Mouse (Mus musculus) kidney, adult 2 months (tissue): ENCODE measurements around the gene Fam229a. TPM values are rescaled to one million over a fixed set of nuclear protein-coding genes. Genes with fewer than 3 reads are reported as not detected.

Source experiments
- DNase-seq: peaks from one replicate; pipeline ENCODE4 v3.0.0; 2021
- H3K27ac ChIP-seq: fragments of 200-500 bp; 2 replicates; pipeline ENCODE4 v1.5.1; 2012; ENCODE audit warnings: low read depth, low read length, control low read depth, inconsistent platforms; ENCODE audit not compliant: insufficient read depth
- H3K27me3 ChIP-seq: fragments of 200-500 bp; replicated peaks from 2 replicates; pipeline ENCODE4 v1.6.1; 2012; ENCODE audit warnings: mild to moderate bottlenecking, moderate library complexity, low read length, inconsistent platforms; ENCODE audit not compliant: control insufficient read depth, insufficient read depth
- H3K36me3 ChIP-seq: fragments of 200-500 bp; 2 replicates; pipeline ENCODE4 v1.6.1; 2012; ENCODE audit warnings: mild to moderate bottlenecking, moderate library complexity, low read length, inconsistent platforms; ENCODE audit not compliant: control insufficient read depth, insufficient read depth
- H3K4me1 ChIP-seq: fragments of 200-500 bp; 2 replicates; pipeline ENCODE4 v1.6.1; 2011; ENCODE audit warnings: low read length; ENCODE audit not compliant: control insufficient read depth, insufficient read depth
- H3K4me3 ChIP-seq: fragments of 200-500 bp; 2 replicates; pipeline ENCODE4 v1.5.1; 2011; ENCODE audit warnings: mild to moderate bottlenecking, low read depth, low read length, control low read depth; ENCODE audit not compliant: insufficient read depth
- CTCF ChIP-seq: fragments of 200-500 bp; conservative IDR thresholded peaks from 2 replicates; pipeline ENCODE4 v1.5.1; 2011; ENCODE audit warnings: low read depth, mild to moderate bottlenecking, control low read depth, low read length, moderate library complexity, mixed read lengths; ENCODE audit not compliant: insufficient read depth, insufficient read length
- POLR2A ChIP-seq: fragments of 200-500 bp; IDR thresholded peaks from one replicate; pipeline ENCODE4 v1.6.1; 2011; ENCODE audit warnings: low read depth, low read length, control low read depth
- WGBS: fragments of 180-500 bp; shearing (Covaris S2); methylation state at CpG from one replicate; pipeline ENCODE4 v1.1.7; 2018; 5-methylcytosine and 5-hydroxymethylcytosine counted together
- polyA plus RNA-seq: library from polyadenylated mRNA; depleted of rRNA; stranded (reverse); fragments of >200 nt; gene quantifications from 2 replicates; pipeline ENCODE4 v1.2.3, GENCODE M21; 2012

Fam229a gene
- polyA plus RNA-seq, 1 experiment = 0.94 TPM

- peaks cover 4% of the 10 kb centered on the region; the same call in 1 of the 2 replicates for H3K4me1 ChIP-seq
- H3K27me3 ChIP-seq = no peaks in the 10 kb centered on the region
- no peak overlapping the region for H3K27ac ChIP-seq
- no peak for TF ChIP-seq CTCF
- TF ChIP-seq POLR2A = no peak
- peaks cover 8% of the 10 kb centered on the region for H3K36me3 ChIP-seq
- WGBS = 78% methylated on average over 24 of the region's 24 CpGs
- no peak for DNase-seq
- H3K4me3 ChIP-seq = no peak overlapping the region
These were observed 27.6 kb upstream of the Fam229a start for GRCm38 (mm10) chr4:129463097-129464059.

- Histone ChIP-seq H3K27ac (no peak overlapping the region), H3K27me3 (no peaks in the 10 kb centered on the region), H3K4me3 (no peak overlapping the region), H3K4me1 (peaks cover 4% of the 10 kb centered on the region; the same call in 1 of the 2 replicates), H3K36me3 (peaks cover 11% of the 10 kb centered on the region)
- DNase-seq = peak; percentile 33
- TF ChIP-seq CTCF (no peak), POLR2A (no peak)
- WGBS = 65% methylated on average over 4 of the region's 4 CpGs
These were observed 26.6 kb upstream of the Fam229a start for GRCm38 (mm10) chr4:129464286-129464815.

GRCm38 (mm10) chr4:129476047-129476446 lies 14.9 kb upstream of the Fam229a start:
- WGBS = 95% methylated on average over 11 of the region's 11 CpGs
- Histone ChIP-seq H3K27me3 (no peaks in the 10 kb centered on the region), H3K4me1 (no peaks in the 10 kb centered on the region), H3K27ac (no peak overlapping the region), H3K4me3 (no peak overlapping the region), H3K36me3 (peaks cover 4% of the 10 kb centered on the region)
- TF ChIP-seq CTCF = no peak
- no peak for DNase-seq

- WGBS = 86% methylated on average over 3 of the region's 3 CpGs
- no peak for DNase-seq
These were observed 11.1 kb upstream of the Fam229a start for GRCm38 (mm10) chr4:129479863-129480262.

GRCm38 (mm10) chr4:129481090-129481489 lies 9.9 kb upstream of the Fam229a start:
- no peak overlapping the region for H3K27ac ChIP-seq
- H3K36me3 ChIP-seq = no peaks in the 10 kb centered on the region; the same call in 1 of the 2 replicates
- no peak overlapping the region for H3K4me3 ChIP-seq
- no peaks in the 10 kb centered on the region for H3K4me1 ChIP-seq
- WGBS = 93% methylated on average over 1 of the region's 1 CpGs
- H3K27me3 ChIP-seq = no peaks in the 10 kb centered on the region
- TF ChIP-seq POLR2A = no peak
- no peak for TF ChIP-seq CTCF
- no peak for DNase-seq

More at GRCm38 (mm10) chr4:129479863-129480262, 11.1 kb upstream of the Fam229a start:
- H3K27ac ChIP-seq = no peak overlapping the region
- H3K4me1 ChIP-seq = no peaks in the 10 kb centered on the region
- H3K36me3 ChIP-seq = no peaks in the 10 kb centered on the region
- no peak for TF ChIP-seq POLR2A
- TF ChIP-seq CTCF = no peak
- no peaks in the 10 kb centered on the region for H3K27me3 ChIP-seq
- H3K4me3 ChIP-seq = no peak overlapping the region

- TF ChIP-seq CTCF (peak; percentile 53), POLR2A (no peak)
These were observed 3.7 kb downstream of the Fam229a start for GRCm38 (mm10) chr4:129494681-129495080.

More at GRCm38 (mm10) chr4:129494681-129495080, 3.7 kb downstream of the Fam229a start:
- 70% methylated on average over 7 of the region's 7 CpGs for WGBS
- DNase-seq = peak; percentile 49
- Histone ChIP-seq H3K4me1 (0 out of 2 replicates have a peak, but pooled peaks cover 8% of the 10 kb centered on the region), H3K27ac (no peak overlapping the region), H3K36me3 (no peaks in the 10 kb centered on the region), H3K4me3 (no peak overlapping the region), H3K27me3 (no peaks in the 10 kb centered on the region)
